Mouse (Mus musculus) lung, embryonic 14.5 days (tissue): ENCODE results near the gene Mgarp. TPM values are rescaled to one million over a fixed set of nuclear protein-coding genes. Genes with fewer than 3 reads are reported as not detected.

ENCODE experiments used
- ATAC-seq: fragments of 200-750 bp; cut with Nextera tagmentation; 2 replicates; pipeline ENCODE4 v1.8.0; 2017; ENCODE audit warnings: mild to moderate bottlenecking, moderate TSS enrichment, moderate library complexity; ENCODE audit not compliant: insufficient read depth
- DNase-seq: peaks from one replicate; pipeline ENCODE4 v3.0.0-alpha.2; 2015
- H3K27ac ChIP-seq: fragments of 300-500 bp; sonication (generic); 2 replicates; pipeline ENCODE4 v1.5.1; 2014; ENCODE audit warnings: low read depth, mild to moderate bottlenecking, moderate library complexity
- H3K27me3 ChIP-seq: fragments of 300-500 bp; sonication (generic); 2 replicates; pipeline ENCODE4 v1.6.1; 2014; ENCODE audit warnings: low read length, control low read depth; ENCODE audit not compliant: insufficient read depth
- H3K36me3 ChIP-seq: fragments of 300-500 bp; sonication (generic); 2 replicates; pipeline ENCODE4 v1.6.1; 2014; ENCODE audit warnings: control low read depth; ENCODE audit not compliant: insufficient read depth
- H3K4me1 ChIP-seq: fragments of 300-500 bp; sonication (generic); 2 replicates; pipeline ENCODE4 v1.6.1; 2014; ENCODE audit warnings: antibody characterized with exemption, control low read depth; ENCODE audit not compliant: insufficient read depth
- H3K4me2 ChIP-seq: fragments of 300-500 bp; sonication (generic); 2 replicates; pipeline ENCODE4 v1.6.1; 2014; ENCODE audit warnings: mild to moderate bottlenecking
- H3K4me3 ChIP-seq: fragments of 300-500 bp; sonication (generic); 2 replicates; pipeline ENCODE4 v1.5.1; 2014; ENCODE audit warnings: low read depth, low read length
- H3K9ac ChIP-seq: fragments of 300-500 bp; sonication (generic); 2 replicates; pipeline ENCODE4 v1.6.1; 2014
- H3K9me3 ChIP-seq: fragments of 300-500 bp; sonication (generic); 2 replicates; pipeline ENCODE4 v1.6.1; 2016; ENCODE audit warnings: low read depth, low read length, control low read depth
- CTCF ChIP-seq: IDR thresholded peaks from 2 replicates; pipeline ENCODE4 v1.5.1; 2016; ENCODE audit warnings: antibody characterized with exemption, low read depth
- WGBS: fragments of 180-500 bp; shearing (Covaris S2); extraction: QIAGEN DNeasy Blood & Tissue Kit; methylation state at CpG from one replicate; pipeline ENCODE4 v1.1.7; 2014; 5-methylcytosine and 5-hydroxymethylcytosine counted together
- polyA plus RNA-seq: library from polyadenylated mRNA; unstranded; fragments of >200 nt; fragmentation: Nextera tagmentation; extraction: Ambion mirVana; gene quantifications from 2 replicates; pipeline ENCODE4 v1.2.1, GENCODE M21; 2014

The Mgarp gene
- polyA plus RNA-seq, 1 experiment from 2014 or later, result 3.6 TPM

DNA sequence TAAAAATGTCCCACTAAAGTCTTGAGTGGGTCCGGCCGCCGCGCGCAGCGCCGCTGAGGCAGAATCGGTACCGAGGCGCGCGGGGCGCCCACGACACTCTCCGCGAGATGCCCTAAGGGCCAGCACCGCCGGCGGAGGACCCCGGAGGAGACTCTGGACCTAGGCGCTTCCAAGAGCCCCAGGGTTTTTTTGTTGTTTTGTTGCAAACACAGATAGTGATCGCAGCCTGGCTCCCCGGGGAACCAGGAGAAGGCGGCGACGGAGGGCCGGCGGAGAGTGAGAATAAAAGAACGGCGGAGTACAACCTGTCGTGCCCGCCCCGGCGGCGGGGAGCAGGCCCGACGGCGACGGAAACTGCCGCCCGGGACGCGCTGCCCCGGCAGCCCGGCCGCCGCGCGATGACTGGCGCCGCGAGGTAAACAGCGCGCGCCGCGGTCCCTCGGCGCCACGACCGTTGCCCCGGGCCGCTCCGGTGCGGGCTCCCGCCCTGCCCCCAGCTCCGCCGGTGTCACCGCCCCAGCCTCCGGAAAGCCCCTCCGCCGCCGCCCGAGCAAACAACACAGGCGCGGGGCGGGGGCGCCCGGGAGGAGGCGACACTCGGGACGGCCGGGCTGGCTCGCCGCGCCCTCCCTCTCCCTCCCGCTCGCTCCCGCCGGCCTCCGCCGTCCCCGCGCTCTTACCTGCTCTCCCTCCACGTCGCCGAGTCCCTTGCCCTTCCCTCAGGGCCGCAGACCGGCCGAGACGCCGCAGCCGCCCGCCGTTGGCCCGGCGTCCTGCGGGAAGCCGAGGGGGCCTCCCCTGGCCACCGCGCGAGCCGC lies 56.6 kb downstream of the Mgarp start:
- under 1% methylated on average over 92 of the region's 113 CpGs for WGBS
- peak; percentile 50 for DNase-seq

DNA sequence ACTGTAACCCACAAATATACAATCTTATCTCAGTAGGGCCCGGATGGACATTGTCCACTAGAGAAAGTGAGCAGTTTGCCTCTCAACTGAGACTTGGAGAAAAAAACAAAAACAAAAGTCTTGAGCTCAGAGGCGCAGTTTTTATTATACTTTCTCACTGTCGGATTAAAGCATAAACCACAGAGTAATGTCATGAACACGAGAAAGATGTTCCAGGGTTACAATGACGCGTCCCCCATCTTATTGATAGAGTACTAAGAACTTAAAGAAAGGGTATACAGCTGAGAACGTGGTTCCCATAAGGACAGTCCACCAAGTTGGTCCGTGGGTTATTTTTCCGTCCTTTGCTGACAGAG lies 57.2 kb downstream of the Mgarp start:
- peak overlapping the region; percentile 96 for H3K4me3 ChIP-seq
- peak overlapping the region; percentile 97 for H3K27ac ChIP-seq
- TF ChIP-seq CTCF, result no peak
- no peaks in the 10 kb centered on the region for H3K4me1 ChIP-seq
- DNase-seq, result no peak
- H3K9me3 ChIP-seq, result no peaks in the 10 kb centered on the region
- H3K36me3 ChIP-seq, result no peaks in the 10 kb centered on the region
- ATAC-seq, result no peak
- 2% methylated on average over 9 of the region's 9 CpGs for WGBS
- no peaks in the 10 kb centered on the region for H3K27me3 ChIP-seq
- H3K4me2 ChIP-seq, result peak overlapping the region; percentile 92
- peak overlapping the region; percentile 92 for H3K9ac ChIP-seq

More for the DNA sequence above, 56.6 kb downstream of the Mgarp start:
- Histone ChIP-seq H3K4me1 (no peaks in the 10 kb centered on the region), H3K36me3 (no peaks in the 10 kb centered on the region), H3K27ac (peak overlapping the region; percentile 97), H3K4me2 (peak overlapping the region; percentile 92), H3K4me3 (peak overlapping the region; percentile 96), H3K27me3 (no peaks in the 10 kb centered on the region), H3K9ac (peak overlapping the region; percentile 92), H3K9me3 (no peaks in the 10 kb centered on the region)
- peak; percentile 37 for ATAC-seq
- TF ChIP-seq CTCF, result no peak

Other genes starting within 250 kb of the Mgarp start
- 7.6 and 8.9 TPM in 2 replicates for gene Noct, start 172.3 kb downstream of the Mgarp start, polyA plus RNA-seq
- 59.4 and 60.8 TPM in 2 replicates for gene Elf2, start 56.1 kb downstream of the Mgarp start, polyA plus RNA-seq
- gene Ndufc1, start 12.2 kb upstream of the Mgarp start, polyA plus RNA-seq, result 650 and 732 TPM in 2 replicates
- gene Naa15, start 18.4 kb upstream of the Mgarp start, polyA plus RNA-seq, result 45.4 and 49.5 TPM in 2 replicates
- gene Rab33b, start 87.2 kb upstream of the Mgarp start, polyA plus RNA-seq, result 17.8 and 21.3 TPM in 2 replicates
- gene Setd7, start 164.1 kb upstream of the Mgarp start, polyA plus RNA-seq, result 4.3 and 4.5 TPM in 2 replicates